Mouse (Mus musculus): Measurements from ENCODE around the gene Naaladl2. TPM values are rescaled to one million over a fixed set of nuclear protein-coding genes. Genes with fewer than 3 reads are reported as not detected.
"Not testable (repeated sequence)": the region's sequence is repeated elsewhere in the genome, so short reads cannot be mapped to it uniquely, and the experiment has no call there.

The Naaladl2 gene
- polyA plus RNA-seq, 1 experiment from 2014 or later, result 0.68 TPM

- H3K9ac ChIP-seq (ENCODE audit: low read length); H3K4me3 ChIP-seq (ENCODE audit: low read depth, low read length); ATAC-seq (ENCODE audit: low FRiP score); H3K36me3 ChIP-seq (ENCODE audit: control insufficient read depth, insufficient read depth, low read length); H3K27ac ChIP-seq (ENCODE audit: low read depth, low read length); DNase-seq (ENCODE audit: low spot score, missing footprints); H3K9me3 ChIP-seq (ENCODE audit: control insufficient read depth, low read length); H3K27me3 ChIP-seq (ENCODE audit: control insufficient read depth, insufficient read depth, low read length); H3K4me2 ChIP-seq; H3K4me1 ChIP-seq (ENCODE audit: control insufficient read depth, insufficient read depth, low read length): not testable (repeated sequence)
- WGBS, result 39% methylated on average over 2 of the region's 2 CpGs
Observed at GRCm38 (mm10) chr3:25006802-25007201, 137.3 kb downstream of the Naaladl2 start.

GRCm38 (mm10) chr3:24992577-24992976 lies 151.5 kb downstream of the Naaladl2 start:
- Histone ChIP-seq H3K36me3 (ENCODE audit: control insufficient read depth, insufficient read depth, low read length) (no peaks in the 10 kb centered on the region), H3K9me3 (ENCODE audit: control insufficient read depth, low read length) (no peaks in the 10 kb centered on the region), H3K27me3 (ENCODE audit: control insufficient read depth, insufficient read depth, low read length) (no peaks in the 10 kb centered on the region), H3K27ac (ENCODE audit: low read depth, low read length) (no peak overlapping the region), H3K4me2 (no peak overlapping the region), H3K9ac (ENCODE audit: low read length) (no peak overlapping the region), H3K4me1 (ENCODE audit: control insufficient read depth, insufficient read depth, low read length) (no peaks in the 10 kb centered on the region), H3K4me3 (ENCODE audit: low read depth, low read length) (no peak overlapping the region)
- 61% methylated on average over 2 of the region's 2 CpGs for WGBS
- no peak for ATAC-seq (ENCODE audit: low FRiP score)
- DNase-seq (ENCODE audit: low spot score, missing footprints), result no peak

GRCm38 (mm10) chr3:24992078-24992477 lies 152.0 kb downstream of the Naaladl2 start:
- H3K27ac ChIP-seq (ENCODE audit: low read depth, low read length), result no peak overlapping the region
- no peak overlapping the region for H3K4me2 ChIP-seq
- H3K9me3 ChIP-seq (ENCODE audit: control insufficient read depth, low read length), result no peaks in the 10 kb centered on the region
- no peak for DNase-seq (ENCODE audit: low spot score, missing footprints)
- H3K36me3 ChIP-seq (ENCODE audit: control insufficient read depth, insufficient read depth, low read length), result no peaks in the 10 kb centered on the region
- no peaks in the 10 kb centered on the region for H3K4me1 ChIP-seq (ENCODE audit: control insufficient read depth, insufficient read depth, low read length)
- H3K27me3 ChIP-seq (ENCODE audit: control insufficient read depth, insufficient read depth, low read length), result no peaks in the 10 kb centered on the region
- no peak overlapping the region for H3K9ac ChIP-seq (ENCODE audit: low read length)
- H3K4me3 ChIP-seq (ENCODE audit: low read depth, low read length), result no peak overlapping the region
- WGBS, result 76% methylated on average over 3 of the region's 3 CpGs
- peak; percentile 66; the same call in 1 of the 2 replicates for ATAC-seq (ENCODE audit: low FRiP score)

- H3K9ac ChIP-seq (ENCODE audit: low read length), result no peak overlapping the region
- WGBS, result 73% methylated on average over 4 of the region's 4 CpGs
Observed at GRCm38 (mm10) chr3:24982111-24982510, 161.9 kb downstream of the Naaladl2 start.

GRCm38 (mm10) chr3:24942170-24942569 lies 201.9 kb downstream of the Naaladl2 start:
- 83% methylated on average over 2 of the region's 2 CpGs for whole genome bisulfite sequencing

More at GRCm38 (mm10) chr3:24982111-24982510, 161.9 kb downstream of the Naaladl2 start:
- H3K9me3 ChIP-seq (ENCODE audit: control insufficient read depth, low read length), result no peaks in the 10 kb centered on the region
- no peaks in the 10 kb centered on the region for H3K4me1 ChIP-seq (ENCODE audit: control insufficient read depth, insufficient read depth, low read length)
- H3K27ac ChIP-seq (ENCODE audit: low read depth, low read length), result no peak overlapping the region
- no peak overlapping the region for H3K4me2 ChIP-seq
- DNase-seq (ENCODE audit: low spot score, missing footprints) (no peak), ATAC-seq (ENCODE audit: low FRiP score) (no peak)
- H3K27me3 ChIP-seq (ENCODE audit: control insufficient read depth, insufficient read depth, low read length), result no peaks in the 10 kb centered on the region
- H3K4me3 ChIP-seq (ENCODE audit: low read depth, low read length), result no peak overlapping the region
- no peaks in the 10 kb centered on the region for H3K36me3 ChIP-seq (ENCODE audit: control insufficient read depth, insufficient read depth, low read length)

GRCm38 (mm10) chr3:24938507-24939182 lies 205.4 kb downstream of the Naaladl2 start:
- H3K4me2 ChIP-seq, result no peak overlapping the region
- no peak overlapping the region for H3K4me3 ChIP-seq (ENCODE audit: low read depth, low read length)
- H3K36me3 ChIP-seq (ENCODE audit: control insufficient read depth, insufficient read depth, low read length), result no peaks in the 10 kb centered on the region
- no peaks in the 10 kb centered on the region for H3K9me3 ChIP-seq (ENCODE audit: control insufficient read depth, low read length)
- DNase-seq (ENCODE audit: low spot score, missing footprints) (no peak), ATAC-seq (ENCODE audit: low FRiP score) (peak; percentile 62; the same call in 1 of the 2 replicates)
- H3K27me3 ChIP-seq (ENCODE audit: control insufficient read depth, insufficient read depth, low read length), result no peaks in the 10 kb centered on the region
- no peaks in the 10 kb centered on the region for H3K4me1 ChIP-seq (ENCODE audit: control insufficient read depth, insufficient read depth, low read length)
- WGBS, result 85% methylated on average over 5 of the region's 5 CpGs
- no peak overlapping the region for H3K9ac ChIP-seq (ENCODE audit: low read length)
- no peak overlapping the region for H3K27ac ChIP-seq (ENCODE audit: low read depth, low read length)

More at GRCm38 (mm10) chr3:24942170-24942569, 201.9 kb downstream of the Naaladl2 start:
- Histone ChIP-seq H3K9me3 (ENCODE audit: control insufficient read depth, low read length) (no peaks in the 10 kb centered on the region), H3K9ac (ENCODE audit: low read length) (no peak overlapping the region), H3K27ac (ENCODE audit: low read depth, low read length) (no peak overlapping the region), H3K27me3 (ENCODE audit: control insufficient read depth, insufficient read depth, low read length) (no peaks in the 10 kb centered on the region), H3K36me3 (ENCODE audit: control insufficient read depth, insufficient read depth, low read length) (no peaks in the 10 kb centered on the region), H3K4me1 (ENCODE audit: control insufficient read depth, insufficient read depth, low read length) (no peaks in the 10 kb centered on the region), H3K4me3 (ENCODE audit: low read depth, low read length) (no peak overlapping the region), H3K4me2 (no peak overlapping the region)
- DNase-seq (ENCODE audit: low spot score, missing footprints) (no peak), ATAC-seq (ENCODE audit: low FRiP score) (no peak)

GRCm38 (mm10) chr3:24921811-24922210 lies 222.2 kb downstream of the Naaladl2 start:
- Histone ChIP-seq H3K9ac (ENCODE audit: low read length) (no peak overlapping the region), H3K4me2 (no peak overlapping the region), H3K9me3 (ENCODE audit: control insufficient read depth, low read length) (no peaks in the 10 kb centered on the region), H3K4me3 (ENCODE audit: low read depth, low read length) (no peak overlapping the region), H3K36me3 (ENCODE audit: control insufficient read depth, insufficient read depth, low read length) (no peaks in the 10 kb centered on the region), H3K27me3 (ENCODE audit: control insufficient read depth, insufficient read depth, low read length) (no peaks in the 10 kb centered on the region), H3K4me1 (ENCODE audit: control insufficient read depth, insufficient read depth, low read length) (no peaks in the 10 kb centered on the region), H3K27ac (ENCODE audit: low read depth, low read length) (no peak overlapping the region)
- peak; percentile 82 for ATAC-seq (ENCODE audit: low FRiP score)
- DNase-seq (ENCODE audit: low spot score, missing footprints), result no peak
- whole genome bisulfite sequencing, result 19% methylated on average over 2 of the region's 2 CpGs

- WGBS, result 25% methylated on average over 6 of the region's 6 CpGs
- no peaks in the 10 kb centered on the region for H3K4me1 ChIP-seq (ENCODE audit: control insufficient read depth, insufficient read depth, low read length)
- no peak overlapping the region for H3K9ac ChIP-seq (ENCODE audit: low read length)
- no peaks in the 10 kb centered on the region for H3K27me3 ChIP-seq (ENCODE audit: control insufficient read depth, insufficient read depth, low read length)
- no peak overlapping the region for H3K4me2 ChIP-seq
- no peak overlapping the region for H3K4me3 ChIP-seq (ENCODE audit: low read depth, low read length)
- ATAC-seq (ENCODE audit: low FRiP score) (peak; percentile 57; the same call in 1 of the 2 replicates), DNase-seq (ENCODE audit: low spot score, missing footprints) (peak; percentile 87)
- no peaks in the 10 kb centered on the region for H3K9me3 ChIP-seq (ENCODE audit: control insufficient read depth, low read length)
- H3K27ac ChIP-seq (ENCODE audit: low read depth, low read length), result no peak overlapping the region; the same call in 1 of the 2 replicates
- no peaks in the 10 kb centered on the region for H3K36me3 ChIP-seq (ENCODE audit: control insufficient read depth, insufficient read depth, low read length)
Observed at GRCm38 (mm10) chr3:24921401-24921800, 222.7 kb downstream of the Naaladl2 start.

GRCm38 (mm10) chr3:24905425-24905960 lies 238.6 kb downstream of the Naaladl2 start:
- ATAC-seq (ENCODE audit: low FRiP score) (no peak), DNase-seq (ENCODE audit: low spot score, missing footprints) (no peak)
- H3K4me3 ChIP-seq (ENCODE audit: low read depth, low read length), result no peak overlapping the region
- no peak overlapping the region for H3K27ac ChIP-seq (ENCODE audit: low read depth, low read length)
- WGBS, result 89% methylated on average over 3 of the region's 3 CpGs
- no peaks in the 10 kb centered on the region for H3K9me3 ChIP-seq (ENCODE audit: control insufficient read depth, low read length)
- no peaks in the 10 kb centered on the region for H3K36me3 ChIP-seq (ENCODE audit: control insufficient read depth, insufficient read depth, low read length)
- H3K9ac ChIP-seq (ENCODE audit: low read length), result no peak overlapping the region
- no peaks in the 10 kb centered on the region for H3K4me1 ChIP-seq (ENCODE audit: control insufficient read depth, insufficient read depth, low read length)
- H3K27me3 ChIP-seq (ENCODE audit: control insufficient read depth, insufficient read depth, low read length), result no peaks in the 10 kb centered on the region
- no peak overlapping the region for H3K4me2 ChIP-seq
